Mouse (Mus musculus) CH12.LX (cell line): ENCODE measurements at regions not wholly inside any gene's neighbourhood (a gene's known extent, or its start where the extent isn't known, plus 50 kb on each side); places are given as distances from the start of the nearest gene placed in this dataset.

Source experiments
- DNase-seq: peaks from one replicate; pipeline ENCODE4 v3.0.0-alpha.2; 2013; ENCODE audit errors: extremely low read depth
- H3K27ac ChIP-seq: 2 replicates; pipeline ENCODE4 v1.5.1; 2012; ENCODE audit warnings: low read depth, mild to moderate bottlenecking, control low read depth, moderate library complexity; ENCODE audit not compliant: insufficient read depth
- H3K27me3 ChIP-seq: replicated peaks from 2 replicates; pipeline ENCODE3; 2012; ENCODE audit warnings: inconsistent platforms
- H3K36me3 ChIP-seq, 2 experiments: replicated peaks in 1 of 2; 2 replicates each; pipeline versions ENCODE3 to v1.6.1; 2012; ENCODE audit warnings: inconsistent platforms in 1 of 2, low read length in 1 of 2, mild to moderate bottlenecking in 1 of 2, mixed read lengths in 1 of 2, moderate library complexity in 1 of 2; ENCODE audit not compliant: control insufficient read depth in 1 of 2, insufficient read depth in 1 of 2
- H3K4me1 ChIP-seq, 2 experiments: 2 replicates each; pipeline ENCODE4 v1.6.1; 2012; ENCODE audit warnings: inconsistent platforms in 1 of 2, moderate library complexity in 1 of 2; ENCODE audit not compliant: insufficient read depth in 2 of 2, control insufficient read depth in 1 of 2
- H3K4me2 ChIP-seq: 2 replicates; pipeline ENCODE4 v1.6.1; 2012; ENCODE audit warnings: low read depth, mild to moderate bottlenecking, control low read depth; ENCODE audit not compliant: poor library complexity, insufficient read depth, severe bottlenecking
- H3K4me3 ChIP-seq, 3 experiments: fragments of 150-350 bp in 1 of 3; sonication (generic) in 1 of 3; replicated peaks in 1 of 3; 2 replicates each; pipeline versions ENCODE3 to v1.5.1; 2011 to 2012; ENCODE audit warnings: low read depth in 2 of 3, low read length in 2 of 3, mild to moderate bottlenecking in 2 of 3, moderate library complexity in 2 of 3, control low read depth in 1 of 3, improper control_type of control experiment in 1 of 3, inconsistent platforms in 1 of 3, mixed read lengths in 1 of 3; ENCODE audit not compliant: poor library complexity in 1 of 3
- H3K79me2 ChIP-seq: replicated peaks from 2 replicates; pipeline ENCODE4 v1.6.1; 2012; ENCODE audit warnings: mild to moderate bottlenecking, moderate library complexity; ENCODE audit not compliant: control insufficient read depth, poor library complexity, insufficient read depth, severe bottlenecking; ENCODE audit errors: extremely low read depth
- H3K9ac ChIP-seq: 2 replicates; pipeline ENCODE4 v1.6.1; 2012; ENCODE audit warnings: low read depth, mild to moderate bottlenecking, control low read depth, moderate library complexity; ENCODE audit not compliant: insufficient read depth
- H3K9me3 ChIP-seq: replicated peaks from 2 replicates; pipeline ENCODE3; 2012; ENCODE audit warnings: low read length, inconsistent platforms, mixed read lengths
- BHLHE40 ChIP-seq: IDR thresholded peaks from 2 replicates; pipeline ENCODE4 v1.6.1; 2011; ENCODE audit warnings: mild to moderate bottlenecking, low read depth, low read length, improper control_type of control experiment
- CHD2 ChIP-seq: IDR thresholded peaks from 2 replicates; pipeline ENCODE4 v1.6.1; 2011; ENCODE audit warnings: low read length, improper control_type of control experiment
- EP300 ChIP-seq: IDR thresholded peaks from 2 replicates; pipeline ENCODE4 v1.6.1; 2011; ENCODE audit warnings: low read length, improper control_type of control experiment
- IRF4 ChIP-seq: IDR thresholded peaks from 2 replicates; pipeline ENCODE4 v1.6.1; 2014; ENCODE audit warnings: low read depth, mild to moderate bottlenecking, inconsistent platforms, low read length, improper control_type of control experiment
- JUN ChIP-seq: IDR thresholded peaks from 2 replicates; pipeline ENCODE4 v1.6.1; 2011; ENCODE audit warnings: low read depth, mild to moderate bottlenecking, low read length, improper control_type of control experiment, moderate library complexity; ENCODE audit not compliant: insufficient read depth
- KAT2A ChIP-seq: IDR thresholded peaks from 2 replicates; pipeline ENCODE4 v1.6.1; 2012; ENCODE audit warnings: low read length, improper control_type of control experiment, inconsistent platforms; ENCODE audit not compliant: insufficient replicate concordance
- MAFK ChIP-seq: IDR thresholded peaks from 2 replicates; pipeline ENCODE4 v1.6.1; 2011; ENCODE audit warnings: low read length, improper control_type of control experiment; ENCODE audit not compliant: insufficient replicate concordance
- MAX ChIP-seq: IDR thresholded peaks from 2 replicates; pipeline ENCODE4 v1.6.1; 2011; ENCODE audit warnings: low read length, improper control_type of control experiment
- MAZ ChIP-seq: IDR thresholded peaks from 2 replicates; pipeline ENCODE4 v1.6.1; 2012; ENCODE audit warnings: low read depth, mild to moderate bottlenecking, inconsistent platforms, low read length, improper control_type of control experiment, moderate library complexity
- MXI1 ChIP-seq: IDR thresholded peaks from 2 replicates; pipeline ENCODE4 v1.6.1; 2011; ENCODE audit warnings: mild to moderate bottlenecking, low read depth, low read length, improper control_type of control experiment
- NRF1 ChIP-seq: IDR thresholded peaks from 2 replicates; pipeline ENCODE4 v1.6.1; 2014; ENCODE audit warnings: low read depth, mild to moderate bottlenecking, inconsistent platforms, low read length, improper control_type of control experiment, moderate library complexity
- POLR2A ChIP-seq: IDR thresholded peaks from 2 replicates; pipeline ENCODE4 v1.6.1; 2011; ENCODE audit warnings: low read depth, mild to moderate bottlenecking, improper control_type of control experiment, low read length
- RAD21 ChIP-seq: IDR thresholded peaks from 2 replicates; pipeline ENCODE4 v1.6.1; 2011; ENCODE audit warnings: low read depth, mild to moderate bottlenecking, low read length, improper control_type of control experiment, moderate library complexity
- SIN3A ChIP-seq: IDR thresholded peaks from 2 replicates; pipeline ENCODE4 v1.6.1; 2012; ENCODE audit warnings: low read length, improper control_type of control experiment, inconsistent platforms
- TBP ChIP-seq: conservative IDR thresholded peaks from 2 replicates; pipeline ENCODE4 v1.6.1; 2011; ENCODE audit warnings: low read depth, low read length, improper control_type of control experiment
- TCF12 ChIP-seq: IDR thresholded peaks from 2 replicates; pipeline ENCODE4 v1.6.1; 2014; ENCODE audit warnings: low read depth, mild to moderate bottlenecking, inconsistent platforms, low read length, improper control_type of control experiment
- USF1 ChIP-seq: IDR thresholded peaks from 2 replicates; pipeline ENCODE4 v1.6.1; 2014; ENCODE audit warnings: low read depth, mild to moderate bottlenecking, inconsistent platforms, low read length, improper control_type of control experiment
- USF2 ChIP-seq: conservative IDR thresholded peaks from 2 replicates; pipeline ENCODE4 v1.6.1; 2011; ENCODE audit warnings: low read depth, low read length, improper control_type of control experiment
- ZKSCAN1 ChIP-seq: IDR thresholded peaks from 2 replicates; pipeline ENCODE4 v1.6.1; 2012; ENCODE audit warnings: low read depth, inconsistent platforms, low read length, improper control_type of control experiment, borderline replicate concordance
- ZNF384 ChIP-seq: IDR thresholded peaks from 2 replicates; pipeline ENCODE4 v1.6.1; 2012; ENCODE audit warnings: low read depth, low read length, improper control_type of control experiment, inconsistent platforms
- dilution Hi-C: fragments of 300-500 bp; cut with MboI; formaldehyde crosslinking; loops from 2 replicates; pipeline ENCODE4 v1.14.3; 2020; ENCODE audit warnings: low sequenced_read_pairs; ENCODE audit not compliant: extremely low pct_unique_long_range_greater_than_20kb, extremely low pct_ligation_motif_present
- in situ Hi-C: fragments of 300-500 bp; cut with MboI; formaldehyde crosslinking; loops from 3 replicates; pipeline ENCODE4 v1.14.3; 2019; ENCODE audit warnings: low sequenced_read_pairs, low pct_ligation_motif_present, low pct_unique_long_range_greater_than_20kb, mixed read lengths

- dilution Hi-C loops (no loop called here), in situ Hi-C loops (no loop called here)
- H3K9ac ChIP-seq, result no peak overlapping the region
Measured at GRCm38 (mm10) chr16:80931017-80931416, 269.5 kb upstream of the Ncam2 start.

GRCm38 (mm10) chr16:80931477-80931876 is 269.0 kb upstream of the Ncam2 start:
- H3K27me3 ChIP-seq, result no peaks in the 10 kb centered on the region
- no peak overlapping the region for H3K4me3 ChIP-seq
- H3K9me3 ChIP-seq, result peaks cover 40% of the 10 kb centered on the region
- H3K4me1 ChIP-seq, result no peaks in the 10 kb centered on the region
- DNase-seq, result no peak
- dilution Hi-C loops (no loop called here), in situ Hi-C loops (no loop called here)
- H3K27ac ChIP-seq, result no peak overlapping the region
- TF ChIP-seq EP300, result no peak
- H3K4me2 ChIP-seq, result no peak overlapping the region
- no peak overlapping the region for H3K9ac ChIP-seq
- H3K36me3 ChIP-seq, result no peaks in the 10 kb centered on the region
- H3K79me2 ChIP-seq, result no peaks in the 10 kb centered on the region

More at GRCm38 (mm10) chr16:80931017-80931416, 269.5 kb upstream of the Ncam2 start:
- Histone ChIP-seq H3K27ac (no peak overlapping the region), H3K4me3 (no peak overlapping the region), H3K36me3 (no peaks in the 10 kb centered on the region), H3K4me2 (no peak overlapping the region), H3K27me3 (no peaks in the 10 kb centered on the region), H3K9me3 (peaks cover 45% of the 10 kb centered on the region), H3K4me1 (no peaks in the 10 kb centered on the region), H3K79me2 (no peaks in the 10 kb centered on the region)
- DNase-seq, result no peak
- no peak for TF ChIP-seq IRF4
- TF ChIP-seq MAFK, result no peak
- no peak for TF ChIP-seq BHLHE40
- no peak for TF ChIP-seq KAT2A
- no peak for TF ChIP-seq NRF1
- no peak for TF ChIP-seq USF1
- no peak for TF ChIP-seq TCF12
- TF ChIP-seq POLR2A, result no peak
- TF ChIP-seq USF2, result no peak
- no peak for TF ChIP-seq MAX
- TF ChIP-seq ZNF384, result no peak
- no peak for TF ChIP-seq MAZ
- TF ChIP-seq SIN3A, result no peak
- no peak for TF ChIP-seq MXI1
- TF ChIP-seq EP300, result no peak
- no peak for TF ChIP-seq JUN
- no peak for TF ChIP-seq CHD2
- no peak for TF ChIP-seq TBP
- no peak for TF ChIP-seq ZKSCAN1
- TF ChIP-seq RAD21, result no peak
